Mouse (Mus musculus) retina, adult 2 months (tissue): ENCODE data around the gene Psors1c2.

Experiments
- DNase-seq: peaks from one replicate; pipeline ENCODE4 v3.0.0-alpha.2; 2012; ENCODE audit warnings: low read depth, low spot score

The Psors1c2 gene

GRCm38 (mm10) chr17:35517526-35517925 lies 15.5 kb upstream of the Psors1c2 start:
- no peak for DNase-seq

GRCm38 (mm10) chr17:35524354-35524753 lies 8.6 kb upstream of the Psors1c2 start:
- DNase-seq: no peak

- DNase-seq: no peak
These were observed 6.4 kb upstream of the Psors1c2 start for GRCm38 (mm10) chr17:35526644-35527043.

GRCm38 (mm10) chr17:35532360-35532759 lies 641 bp upstream of the Psors1c2 start:
- DNase-seq: no peak

GRCm38 (mm10) chr17:35534343-35534742 lies 1.3 kb downstream of the Psors1c2 start:
- no peak for DNase-seq

GRCm38 (mm10) chr17:35537421-35537820 lies 4.4 kb downstream of the Psors1c2 start:
- no peak for DNase-seq

- DNase-seq: no peak
These were observed 5.5 kb downstream of the Psors1c2 start for GRCm38 (mm10) chr17:35538476-35538875.

GRCm38 (mm10) chr17:35539540-35539939 lies 6.5 kb downstream of the Psors1c2 start:
- no peak for DNase-seq

- DNase-seq: no peak
These were observed 9.9 kb downstream of the Psors1c2 start for GRCm38 (mm10) chr17:35542761-35543411.

- no peak for DNase-seq
These were observed 10.4 kb downstream of the Psors1c2 start for GRCm38 (mm10) chr17:35543412-35543861.

- no peak for DNase-seq
These were observed 11.0 kb downstream of the Psors1c2 start for GRCm38 (mm10) chr17:35544001-35544400.

GRCm38 (mm10) chr17:35544680-35545079 lies 11.7 kb downstream of the Psors1c2 start:
- DNase-seq: peak; percentile 44

GRCm38 (mm10) chr17:35547465-35547864 lies 14.5 kb downstream of the Psors1c2 start:
- DNase-seq: no peak

GRCm38 (mm10) chr17:35548636-35549035 lies 15.6 kb downstream of the Psors1c2 start:
- no peak for DNase-seq

- DNase-seq: peak; percentile 86
These were observed 16.6 kb downstream of the Psors1c2 start for GRCm38 (mm10) chr17:35549437-35550142.

- no peak for DNase-seq
These were observed 17.1 kb downstream of the Psors1c2 start for GRCm38 (mm10) chr17:35550143-35550494.

- DNase-seq: no peak
These were observed 17.9 kb downstream of the Psors1c2 start for GRCm38 (mm10) chr17:35550871-35551270.

GRCm38 (mm10) chr17:35551881-35552414 lies 18.9 kb downstream of the Psors1c2 start, which contains the start of gene Cdsn:
Gene Cdsn (plus strand): TSS chr17:35552128.
- DNase-seq: no peak

GRCm38 (mm10) chr17:35554321-35554720 lies 21.3 kb downstream of the Psors1c2 start:
- no peak for DNase-seq

- DNase-seq: no peak
These were observed 21.9 kb downstream of the Psors1c2 start for GRCm38 (mm10) chr17:35554761-35555397.

GRCm38 (mm10) chr17:35556186-35556765 lies 23.3 kb downstream of the Psors1c2 start:
- DNase-seq: no peak

GRCm38 (mm10) chr17:35556812-35557211 lies 23.8 kb downstream of the Psors1c2 start:
- no peak for DNase-seq
